Mouse (Mus musculus): ENCODE measurements around the gene Morc4. TPM values are rescaled to one million over a fixed set of nuclear protein-coding genes. Genes with fewer than 3 reads are reported as not detected.

Gene Morc4
- polyA plus RNA-seq (2014; fragmentation: Illumina TruSeq; extraction: RNeasy Lipid Tissue Mini Kit (QIAGEN cat#74804); ENCODE audit: low read depth, low replicate concordance) = 19.0 TPM

DNA sequence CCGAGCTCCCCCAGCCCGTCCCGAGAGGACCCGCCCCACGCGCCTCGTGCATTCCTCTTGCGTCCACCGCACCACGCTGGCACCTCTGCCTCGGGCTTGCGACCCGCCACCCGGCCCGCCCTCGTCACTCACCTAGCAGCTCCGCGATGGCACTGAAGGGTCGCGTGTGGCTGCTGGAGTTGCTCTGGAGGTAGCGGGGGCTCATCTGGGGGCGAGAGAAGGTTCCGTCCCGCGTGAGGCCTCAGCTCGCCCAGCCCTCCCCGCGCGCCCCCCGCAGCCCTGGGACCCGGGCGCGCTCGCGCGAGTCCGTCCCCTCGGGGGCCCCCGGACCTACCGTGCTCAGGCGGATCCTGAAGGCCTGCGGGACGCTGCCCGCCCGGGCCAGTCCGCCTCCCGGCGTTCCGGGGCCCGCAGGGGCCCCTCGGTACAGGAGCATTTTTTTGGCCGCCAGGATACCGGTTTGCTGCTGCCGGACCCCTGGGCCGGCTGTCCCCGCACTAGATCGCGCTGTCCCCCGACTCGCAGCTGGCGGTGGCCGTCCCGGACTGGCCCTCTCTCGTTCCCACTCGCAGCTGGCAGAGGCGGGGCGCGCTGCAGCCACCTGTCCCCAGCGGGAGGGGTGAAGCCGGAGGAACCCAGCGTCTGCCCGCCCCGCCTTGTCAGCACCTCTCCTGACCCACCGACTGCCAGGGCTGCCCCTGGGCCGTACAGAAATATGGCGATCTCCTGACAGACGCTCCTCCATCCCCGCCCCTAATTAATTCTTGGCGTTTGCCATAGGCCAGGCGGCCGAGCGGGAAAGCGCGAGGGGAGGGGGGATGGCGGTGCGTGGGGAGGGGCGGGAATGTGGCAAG lies at the start of gene Morc4:
TSS of gene Morc4 (minus strand) at position 740 of the 854 bp plus-strand sequence.

DNA sequence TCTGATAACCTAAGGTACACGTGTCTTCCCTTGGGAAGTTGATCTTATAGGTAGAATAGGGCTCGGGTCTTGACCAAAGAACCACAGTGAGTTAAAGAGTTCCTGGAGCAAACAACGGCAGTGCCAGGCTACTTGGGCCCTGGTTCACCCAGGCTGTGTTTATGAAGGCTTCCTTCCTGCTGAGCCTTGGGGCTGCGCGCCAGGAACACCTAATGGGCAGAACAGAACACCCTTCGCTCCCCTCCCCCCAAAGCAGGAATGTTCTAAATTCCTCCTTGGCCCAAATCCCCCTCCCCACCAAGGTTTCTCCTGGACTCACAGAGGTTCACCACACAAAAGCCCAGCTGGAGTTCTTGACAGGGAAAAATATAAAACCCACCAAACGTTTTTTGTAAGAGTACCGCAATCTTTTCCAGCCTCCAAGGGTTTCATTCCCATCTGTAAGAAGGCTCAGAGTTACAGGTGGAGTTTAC lies 71.0 kb downstream of the Morc4 start, which contains the start of gene Cldn2:
TSS of gene Cldn2 (plus strand) at position 423 of the 473 bp plus-strand sequence.

DNA sequence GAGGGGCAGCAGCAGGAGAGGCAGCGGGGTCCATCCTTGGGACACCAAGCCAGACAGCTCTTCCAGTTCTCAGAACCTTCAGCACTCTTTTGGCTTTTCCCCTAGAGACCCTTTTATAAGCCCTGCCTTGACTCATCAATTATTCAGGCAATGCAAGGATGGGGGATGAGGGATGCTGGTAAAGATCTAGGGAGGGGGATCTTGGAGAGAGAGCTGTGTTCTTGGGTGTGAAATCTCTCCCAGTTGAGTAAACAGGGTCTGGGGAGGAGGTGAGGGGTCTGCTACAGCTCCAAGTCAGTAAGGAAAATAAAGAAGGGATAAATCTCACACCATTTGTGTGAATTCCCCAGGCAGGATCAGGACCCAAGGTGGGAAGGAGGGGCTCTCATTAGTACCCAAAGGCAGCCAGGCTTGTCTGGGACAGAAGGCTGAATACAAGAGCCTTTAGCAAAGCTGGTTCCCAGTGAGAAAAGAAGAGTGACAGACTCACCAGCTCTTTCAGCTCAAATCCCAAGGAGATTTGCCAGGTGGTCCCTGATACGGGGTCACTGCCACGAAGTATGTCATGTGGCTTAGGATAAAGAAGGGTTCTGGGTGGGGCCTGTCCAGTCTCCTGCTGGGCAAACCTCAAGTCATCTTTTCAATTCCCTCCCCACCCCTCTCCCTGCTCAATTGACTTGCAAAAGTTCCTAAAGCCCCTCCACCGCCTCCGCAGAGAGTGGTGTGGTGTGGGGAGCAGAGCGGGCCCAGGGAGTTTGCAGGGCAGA lies 89.0 kb downstream of the Morc4 start, which contains the start of gene Ripply1:
TSS of gene Ripply1 (minus strand) at position 76 of the 767 bp plus-strand sequence.

Other genes starting within 250 kb of the Morc4 start
- gene Tbc1d8b, start 186.7 kb downstream of the Morc4 start, polyA plus RNA-seq (2014; fragmentation: Illumina TruSeq; extraction: RNeasy Lipid Tissue Mini Kit (QIAGEN cat#74804); ENCODE audit: low read depth, low replicate concordance) = 96.9 TPM
- not detected for gene Gm15013, start 157.2 kb downstream of the Morc4 start, polyA plus RNA-seq (2014; fragmentation: Illumina TruSeq; extraction: RNeasy Lipid Tissue Mini Kit (QIAGEN cat#74804); ENCODE audit: low read depth, low replicate concordance)
- gene Ripply1, start 89.3 kb downstream of the Morc4 start, polyA plus RNA-seq (2014; fragmentation: Illumina TruSeq; extraction: RNeasy Lipid Tissue Mini Kit (QIAGEN cat#74804); ENCODE audit: low read depth, low replicate concordance) = not detected
- gene Cldn2, start 70.8 kb downstream of the Morc4 start, polyA plus RNA-seq (2014; fragmentation: Illumina TruSeq; extraction: RNeasy Lipid Tissue Mini Kit (QIAGEN cat#74804); ENCODE audit: low read depth, low replicate concordance) = 109 TPM
- 20.1 TPM for gene Rbm41, start 126.9 kb upstream of the Morc4 start, polyA plus RNA-seq (2014; fragmentation: Illumina TruSeq; extraction: RNeasy Lipid Tissue Mini Kit (QIAGEN cat#74804); ENCODE audit: low read depth, low replicate concordance)
- 0.28 TPM for gene Nup62cl, start 191.0 kb upstream of the Morc4 start, polyA plus RNA-seq (2014; fragmentation: Illumina TruSeq; extraction: RNeasy Lipid Tissue Mini Kit (QIAGEN cat#74804); ENCODE audit: low read depth, low replicate concordance)
- gene Pih1h3b, start 191.2 kb upstream of the Morc4 start, polyA plus RNA-seq (2014; fragmentation: Illumina TruSeq; extraction: RNeasy Lipid Tissue Mini Kit (QIAGEN cat#74804); ENCODE audit: low read depth, low replicate concordance) = not detected

Data from sigmoid colon, adult 10 weeks (tissue).